Mouse (Mus musculus): ENCODE results near the gene Zfp82.
"Not testable (repeated sequence)": the region's sequence is repeated elsewhere in the genome, so short reads cannot be mapped to it uniquely, and the experiment has no call there.

The Zfp82 gene

GRCm38 (mm10) chr7:30072146-30073028 lies at the start of gene Zfp82:
Zfp82 (minus strand) TSS chr7:30072900.
- DNase-seq (ENCODE audit: low spot score in 2 of 2): peak; percentile 78 to 79

GRCm38 (mm10) chr7:30122188-30122530 lies 49.5 kb upstream of the Zfp82 start:
- DNase-seq (ENCODE audit: low spot score in 2 of 2): no peak

GRCm38 (mm10) chr7:30121308-30122187 lies 48.8 kb upstream of the Zfp82 start, which contains the start of gene Zfp382:
Zfp382 (plus strand) TSS chr7:30121942.
- peak; percentile 87 to 89 for DNase-seq (ENCODE audit: low spot score in 2 of 2)

GRCm38 (mm10) chr7:30117935-30118334 lies 45.2 kb upstream of the Zfp82 start:
- DNase-seq (ENCODE audit: low spot score in 2 of 2): not testable (repeated sequence)

GRCm38 (mm10) chr7:30116076-30116475 lies 43.4 kb upstream of the Zfp82 start:
- DNase-seq (ENCODE audit: low spot score in 2 of 2): no peak

GRCm38 (mm10) chr7:30099297-30099696 lies 26.6 kb upstream of the Zfp82 start:
- peak; percentile 81 to 84 for DNase-seq (ENCODE audit: low spot score in 2 of 2)

DNA sequence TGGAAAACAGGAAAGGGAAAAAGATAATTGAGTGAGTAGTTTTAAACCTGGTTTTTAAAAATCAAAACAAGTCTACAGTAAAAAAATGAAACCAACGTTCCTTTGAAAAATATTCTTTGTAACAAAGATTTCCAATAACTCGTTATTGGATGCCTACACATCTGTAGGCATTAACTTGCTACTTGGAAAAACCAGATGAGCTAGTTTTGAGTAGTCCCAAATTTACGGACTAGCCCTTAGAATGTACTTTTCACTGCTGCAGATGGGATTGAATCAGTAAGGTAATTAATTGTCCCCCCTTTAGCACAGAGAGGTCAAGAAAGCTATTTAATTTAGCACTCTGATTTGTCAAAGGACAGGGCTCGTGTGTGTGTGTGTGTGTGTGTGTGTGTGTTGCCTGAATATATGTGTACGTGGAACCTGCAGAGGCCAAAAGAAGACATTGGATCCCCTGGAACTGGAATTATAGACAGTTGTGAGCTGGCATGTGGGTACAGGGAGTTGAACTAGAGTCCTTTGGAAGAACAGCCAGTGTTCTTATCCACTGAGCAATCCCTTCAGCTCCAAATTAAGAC lies 22.9 kb upstream of the Zfp82 start:
- no peak for DNase-seq (ENCODE audit: low spot score in 2 of 2)

DNA sequence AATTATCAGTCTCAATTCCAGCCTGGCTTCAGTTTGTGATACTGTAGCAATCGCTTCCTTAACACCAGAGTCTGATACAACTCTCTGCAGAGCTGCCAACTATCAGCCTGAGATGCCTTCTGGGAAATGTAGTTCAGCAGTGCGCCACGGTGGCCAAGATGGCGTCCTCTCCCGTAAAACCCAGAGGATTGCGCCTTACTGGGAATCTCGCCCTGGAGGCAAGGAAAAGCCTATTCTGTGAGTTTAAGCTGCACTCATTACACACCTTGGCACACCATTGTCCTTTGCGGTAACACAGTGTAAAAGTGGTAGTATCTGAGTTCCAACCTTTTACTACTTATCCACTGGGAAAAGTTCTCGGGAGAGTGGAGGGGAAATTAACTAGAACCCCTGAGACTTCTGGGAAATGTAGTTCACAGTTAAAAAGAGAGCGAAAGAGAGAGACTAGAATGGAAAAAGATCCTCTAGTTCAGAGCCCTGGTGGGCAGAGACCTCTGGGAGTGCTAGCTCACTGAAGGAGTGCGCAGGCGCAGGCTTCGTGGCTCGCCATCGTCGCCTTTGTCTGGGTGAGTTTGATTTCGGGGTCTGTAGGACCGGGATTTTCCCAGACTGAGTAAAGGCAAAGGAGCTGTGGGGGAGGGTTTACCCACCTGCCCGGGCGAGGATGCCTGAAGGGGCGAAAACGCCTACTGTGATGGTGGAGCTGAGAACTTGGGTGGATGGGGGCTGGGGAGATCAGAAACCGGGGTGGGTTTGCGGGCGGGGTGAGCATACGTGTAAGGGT lies 22.1 kb upstream of the Zfp82 start, which contains the start of gene Zfp260:
Gene Zfp260 (plus strand): TSS at position 132 of the 784 bp plus-strand sequence.
- DNase-seq (ENCODE audit: low spot score in 2 of 2): peak; percentile 91 to 96

GRCm38 (mm10) chr7:30093918-30094415 lies 21.3 kb upstream of the Zfp82 start:
- DNase-seq (ENCODE audit: low spot score in 2 of 2): no peak

- DNase-seq (ENCODE audit: low spot score in 2 of 2): no peak
Measured at GRCm38 (mm10) chr7:30092666-30093065, 20.0 kb upstream of the Zfp82 start.

- DNase-seq (ENCODE audit: low spot score in 2 of 2): no peak
Measured at GRCm38 (mm10) chr7:30090970-30091585, 18.4 kb upstream of the Zfp82 start.

GRCm38 (mm10) chr7:30090092-30090969 lies 17.6 kb upstream of the Zfp82 start, which contains the start of the genes Gm26920 and Zfp566:
Gm26920 (minus strand) TSS chr7:30090410.
Zfp566 (minus strand) TSS chr7:30090527.
- DNase-seq (ENCODE audit: low spot score in 2 of 2): peak; percentile 96

GRCm38 (mm10) chr7:30089405-30089804 lies 16.7 kb upstream of the Zfp82 start:
- DNase-seq (ENCODE audit: low spot score in 2 of 2): no peak

- DNase-seq (ENCODE audit: low spot score in 2 of 2): peak; percentile 47 to 62
Measured at GRCm38 (mm10) chr7:30086524-30086923, 13.8 kb upstream of the Zfp82 start.

GRCm38 (mm10) chr7:30064622-30065021 lies 8.1 kb downstream of the Zfp82 start:
- no peak for DNase-seq (ENCODE audit: low spot score in 2 of 2)

DNA sequence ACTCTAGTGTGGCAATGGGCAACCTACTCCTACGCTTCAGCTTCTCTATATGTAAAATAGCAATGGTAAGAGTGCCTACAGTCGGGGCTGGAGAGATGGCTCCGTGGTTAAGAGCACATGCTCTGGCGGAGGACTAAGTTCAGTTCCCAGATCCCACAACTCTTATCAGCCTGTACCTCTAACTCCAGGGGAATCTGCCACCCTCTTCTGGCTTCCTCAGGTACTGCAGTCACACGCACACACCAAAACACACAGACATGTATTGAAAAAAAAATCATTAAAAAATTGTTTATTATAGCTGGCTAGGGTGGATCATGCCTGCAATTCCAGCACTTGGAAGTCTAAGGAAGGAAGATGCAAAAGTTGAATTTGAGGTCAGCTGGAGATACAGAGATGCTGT lies 10.2 kb downstream of the Zfp82 start:
- no peak for DNase-seq (ENCODE audit: low spot score in 2 of 2)

GRCm38 (mm10) chr7:30060341-30060740 lies 12.4 kb downstream of the Zfp82 start:
- DNase-seq (ENCODE audit: low spot score in 2 of 2): no peak

- DNase-seq (ENCODE audit: low spot score in 2 of 2): no peak
Measured at GRCm38 (mm10) chr7:30053591-30053990, 19.1 kb downstream of the Zfp82 start.

DNA sequence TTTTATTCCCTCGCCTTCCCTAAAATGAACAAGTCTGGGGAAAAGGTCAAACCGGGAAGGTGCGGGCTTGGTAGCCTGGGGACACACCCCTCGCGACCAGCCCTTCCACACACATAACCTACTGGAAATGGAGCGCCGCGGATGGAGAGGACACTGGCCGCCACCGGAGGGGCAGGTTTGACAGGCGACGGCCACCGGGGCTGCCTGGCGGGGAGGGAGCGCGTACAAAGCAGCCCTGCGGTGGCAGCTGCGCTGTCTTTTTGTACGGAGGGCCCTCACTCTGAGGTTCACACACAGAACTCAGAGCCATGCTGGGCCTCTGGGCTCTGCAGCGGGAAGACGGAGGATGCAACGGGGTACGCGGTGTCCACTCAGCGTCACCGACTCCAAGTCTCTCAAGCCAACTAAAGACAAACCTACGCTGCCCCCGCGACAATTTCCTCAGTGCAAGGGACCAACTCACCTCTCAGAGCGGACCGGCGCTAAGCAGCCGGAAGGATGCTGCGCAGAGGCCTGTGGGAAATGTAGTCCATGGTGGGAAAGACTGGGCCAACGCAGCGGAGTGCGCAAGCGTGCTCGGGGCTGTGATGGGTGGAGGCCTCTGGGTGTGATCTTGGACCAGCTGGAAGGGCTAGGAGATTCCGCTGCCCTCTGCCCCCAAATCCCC lies 21.7 kb downstream of the Zfp82 start, which contains the start of gene Zfp14:
Gene Zfp14 (minus strand): TSS at position 499 of the 667 bp plus-strand sequence.
- DNase-seq (ENCODE audit: low spot score in 2 of 2): peak; percentile 94 to 95
